In the genomic region with DNA sequence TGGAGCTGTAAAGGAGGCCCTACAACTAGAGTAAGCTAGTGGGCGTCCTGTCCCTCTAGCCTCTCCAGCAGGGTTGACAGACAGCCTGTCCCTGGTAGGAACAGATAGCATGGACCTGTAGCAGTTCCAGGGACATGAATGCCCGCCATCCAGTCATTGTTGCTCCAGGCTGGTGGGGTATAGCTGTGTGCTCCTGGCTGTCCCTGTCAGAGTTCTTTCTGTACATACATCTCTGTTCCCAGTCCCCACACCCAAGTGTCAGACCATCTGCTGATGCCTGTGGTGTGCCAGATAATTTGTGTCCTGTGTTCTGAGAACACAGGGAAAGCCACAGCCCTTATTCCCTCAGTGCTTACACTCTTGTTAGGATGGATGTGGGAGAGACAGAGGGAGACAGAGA, we compare ENCODE assay signal across 13 mouse cellular contexts. TPM values are rescaled to one million over a fixed set of nuclear protein-coding genes. Genes with fewer than 3 reads are reported as not detected.
DNase-seq lines count a peak whose midpoint lies in the region; ATAC-seq and TF ChIP-seq lines count a peak whose summit lies in the region.
"Had no signal": no experiment of that assay in that cellular context is flagged by ENCODE, and none has a peak within 500 bp of the region (broad histone marks: within the 10 kb centered on the region; RNA-seq: fewer than 3 reads in every experiment).

No protein-coding gene starts in this region.

- WGBS in forebrain, postnatal 0 days, result 53% methylated on average over 2 of the region's 2 CpGs
- 78% methylated on average over 2 of the region's 2 CpGs for WGBS in embryonic facial prominence, embryonic 10.5 days

- no peak for TF ChIP-seq CTCF in gastrocnemius, adult 2 months (IDR thresholded peaks at IDR 0.05)
- TF ChIP-seq CTCF in forebrain, postnatal 0 days (IDR thresholded peaks at IDR 0.05; ENCODE audit: low read depth), result no peak

- DNase-seq in gastrocnemius, adult 2 months, result no peak
- DNase-seq in gastrocnemius, postnatal 25 days, result no peak
- peak; percentile 10 for DNase-seq in cerebellum, adult 8-10 months
- DNase-seq in forebrain, postnatal 0 days, result no peak
- peak; percentile 76 to 80 for DNase-seq in layer of hippocampus, postnatal 36 days
- DNase-seq in embryonic facial prominence, embryonic 10.5 days (ENCODE audit: low spot score), result no peak
- DNase-seq in adrenal gland, adult 8-10 months, result no peak
- DNase-seq: liver, postnatal 0 days; right cerebral cortex, postnatal 14 days had no signal

- H3K27ac ChIP-seq in gastrocnemius, adult 2 months, result peak overlapping the region; percentile 40; the same call in 1 of the 2 replicates
- no peak overlapping the region for H3K27ac ChIP-seq in forebrain, postnatal 0 days (ENCODE audit: low read depth, low read length)
- no peak overlapping the region for H3K27ac ChIP-seq in embryonic facial prominence, embryonic 10.5 days (replicated peaks)
- H3K27ac ChIP-seq: kidney, postnatal 0 days had no signal

- H3K4me1 ChIP-seq in forebrain, postnatal 0 days (ENCODE audit: insufficient read depth), result no peaks in the 10 kb centered on the region
- no peaks in the 10 kb centered on the region for H3K4me1 ChIP-seq in embryonic facial prominence, embryonic 10.5 days

- H3K36me3 ChIP-seq in forebrain, postnatal 0 days (ENCODE audit: insufficient read depth), result peaks cover 13% of the 10 kb centered on the region
- H3K36me3 ChIP-seq in embryonic facial prominence, embryonic 10.5 days (replicated peaks), result peaks cover 13% of the 10 kb centered on the region

- no peaks in the 10 kb centered on the region for H3K27me3 ChIP-seq in forebrain, postnatal 0 days (ENCODE audit: insufficient read depth, low read length)
- no peaks in the 10 kb centered on the region for H3K27me3 ChIP-seq in embryonic facial prominence, embryonic 10.5 days (replicated peaks; ENCODE audit: low read depth, poor library complexity, severe bottlenecking)
- H3K27me3 ChIP-seq: heart, embryonic 12.5 days had no signal

- ATAC-seq in forebrain, postnatal 0 days, result peak; percentile 20; the same call in 1 of the 2 replicates
- ATAC-seq: inflammation-experienced regulatory T-cells, adult 6 months; liver, postnatal 0 days had no signal

- no peaks in the 10 kb centered on the region for H3K9me3 ChIP-seq in forebrain, postnatal 0 days (ENCODE audit: low read length)
- H3K9me3 ChIP-seq in embryonic facial prominence, embryonic 10.5 days, result no peaks in the 10 kb centered on the region

- no peak overlapping the region for H3K9ac ChIP-seq in forebrain, postnatal 0 days
- H3K9ac ChIP-seq: heart, embryonic 12.5 days; liver, postnatal 0 days had no signal

- H3K4me2 ChIP-seq in forebrain, postnatal 0 days (ENCODE audit: low read depth), result no peak overlapping the region
- H3K4me2 ChIP-seq: heart, embryonic 12.5 days; midbrain, embryonic 11.5 days had no signal

- H3K4me3 ChIP-seq in gastrocnemius, adult 2 months, result no peak overlapping the region
- no peak overlapping the region for H3K4me3 ChIP-seq in forebrain, postnatal 0 days (ENCODE audit: low read depth, low read length)
- H3K4me3 ChIP-seq in embryonic facial prominence, embryonic 10.5 days, result no peak overlapping the region
- H3K4me3 ChIP-seq: heart, embryonic 12.5 days had no signal

- intact Hi-C loops in gastrocnemius, adult 2 months (cut with DNase I), result no loop called here

RNA-seq across cellular contexts. Expression of a gene that starts 35.3 kb away (rescaled TPM):
- 1 to 10 TPM; 2.9 to 6.6 TPM for total RNA-seq in gastrocnemius, adult 2 months (2021)
- total RNA-seq in gastrocnemius, postnatal 25 days (2021), result 10 to 100 TPM in 1 of 2 experiments, 1 to 10 TPM in 1; 8.0 to 12.4 TPM
- 11.6 and 13.1 TPM in 2 replicates for total RNA-seq in forebrain, postnatal 0 days (2014; rRNA removed)
- polyA plus RNA-seq in forebrain, postnatal 0 days (2015; fragmentation: Nextera tagmentation; extraction: Ambion mirVana), result 6.5 and 7.9 TPM in 2 replicates
- 10 to 100 TPM; 40.6 to 52.9 TPM for total RNA-seq in layer of hippocampus, postnatal 36 days (2021)
- polyA plus RNA-seq in embryonic facial prominence, embryonic 10.5 days (2016; fragmentation: Nextera tagmentation; extraction: Ambion mirVana), result 5.5 and 6.0 TPM in 2 replicates
- total RNA-seq in adrenal gland, adult 8-10 months (2022), result 1 to 10 TPM; 3.3 to 5.9 (median 4.6) TPM
- polyA plus RNA-seq: inflammation-experienced regulatory T-cells, adult 6 months had no signal

Comparison
In these comparisons a context has a peak if more than half of its experiments do, and no peak if none do; other contexts are left out.
1. DNase-seq: peak in cerebellum, adult 8-10 months (single experiment) and layer of hippocampus, postnatal 36 days (2 of 2); none in gastrocnemius, adult 2 months (single experiment), gastrocnemius, postnatal 25 days (single experiment), forebrain, postnatal 0 days (single experiment), embryonic facial prominence, embryonic 10.5 days (single experiment) and adrenal gland, adult 8-10 months (single experiment).